Mouse (Mus musculus): ENCODE measurements around the gene Eng.

Eng gene

DNA sequence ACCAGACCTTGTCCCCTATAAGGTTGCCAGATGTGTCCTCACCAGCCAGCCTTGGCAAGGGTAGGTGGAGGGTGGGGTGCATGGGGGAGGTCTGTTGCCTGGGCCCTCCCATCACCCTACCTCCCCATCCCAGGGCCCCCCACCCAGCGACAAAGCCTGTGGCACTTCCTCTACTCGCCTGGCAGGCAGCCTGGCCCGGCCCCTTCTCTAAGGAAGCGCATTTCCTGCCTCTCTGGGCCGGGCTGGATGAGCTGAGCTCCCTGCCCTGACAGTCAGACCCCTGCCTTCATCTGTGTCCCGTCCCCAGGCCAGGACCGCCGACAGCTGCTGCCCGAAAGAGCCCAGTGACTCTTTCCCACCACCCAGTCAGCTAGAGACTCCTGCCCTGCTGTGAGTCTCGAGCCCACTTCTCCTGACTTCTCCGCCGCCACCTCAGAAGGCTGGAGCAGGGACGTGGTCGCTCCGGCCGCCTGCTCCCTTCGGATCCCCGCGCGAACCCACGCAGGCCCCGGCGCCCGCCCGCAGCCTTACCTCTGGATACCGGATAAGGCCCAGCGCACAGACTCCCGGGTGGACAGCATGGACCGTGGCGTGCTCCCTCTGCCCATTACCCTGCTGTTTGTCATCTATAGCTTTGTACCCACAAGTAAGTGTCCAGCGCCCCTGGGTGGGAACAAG, at the start of gene Eng:
TSS of gene Eng (plus strand) at position 217 of the 678 bp plus-strand sequence.
- DNase-seq (ENCODE audit: low spot score in 2 of 2), result no peak

DNA sequence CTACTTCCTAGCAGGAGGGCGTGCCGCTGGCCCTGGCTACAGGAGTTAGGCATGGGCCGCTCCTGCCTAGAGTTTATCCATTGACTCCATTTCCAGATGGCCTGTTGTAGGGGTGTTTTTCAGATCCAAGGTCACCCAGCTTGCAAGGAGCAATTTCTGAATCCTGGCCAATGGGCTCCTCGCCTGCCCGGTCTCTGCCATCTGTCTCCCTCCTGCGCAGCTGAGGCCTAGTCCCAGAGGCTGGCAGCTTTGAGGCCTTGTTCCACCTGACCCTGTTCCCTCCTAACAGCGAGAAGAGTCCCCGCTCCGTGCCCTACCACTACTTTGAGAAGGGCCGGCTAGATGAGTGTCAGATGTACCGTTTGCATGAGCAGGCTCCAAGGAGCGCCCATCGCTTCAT, 49.7 kb upstream of the Eng start:
- DNase-seq (ENCODE audit: low spot score in 2 of 2), result no peak

DNA sequence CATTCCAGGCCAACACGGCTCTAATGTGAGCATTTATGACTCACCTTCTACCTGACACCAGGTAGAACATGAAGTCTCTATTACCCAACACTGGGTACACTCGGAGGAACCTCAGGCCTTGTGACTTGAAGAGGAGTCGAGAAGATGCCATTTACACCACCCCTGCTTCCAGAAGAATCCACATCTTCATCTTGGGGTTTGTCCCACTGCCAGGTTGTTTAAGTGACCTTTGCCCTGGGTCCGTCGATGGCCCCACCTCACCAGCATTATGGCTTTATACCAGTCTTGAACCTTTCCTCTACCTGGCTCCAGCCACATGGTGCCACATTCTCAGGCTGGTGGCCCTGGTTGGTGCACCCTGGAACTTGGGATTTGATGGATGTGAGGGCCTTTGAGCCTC, 49.1 kb upstream of the Eng start:
- DNase-seq (ENCODE audit: low spot score in 2 of 2), result no peak

DNA sequence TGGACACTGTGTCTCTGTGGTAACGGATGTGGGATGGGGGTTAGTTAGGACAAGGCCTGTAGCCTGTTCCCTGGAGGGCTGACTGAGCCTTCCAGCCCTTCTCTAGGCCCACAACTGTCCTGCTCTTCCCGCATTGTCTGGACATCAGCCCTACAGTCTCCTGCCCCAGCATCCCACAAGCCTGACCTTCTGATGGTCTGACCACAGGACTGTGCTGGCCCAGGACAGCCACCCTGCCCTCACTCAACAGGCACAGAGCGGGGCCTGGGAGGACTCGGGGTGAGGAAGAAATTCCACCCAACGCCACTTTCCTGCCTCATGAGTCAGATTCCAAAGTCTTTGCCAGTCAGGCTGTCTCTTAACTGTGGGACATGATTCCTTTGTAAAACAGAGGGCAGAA, 48.7 kb upstream of the Eng start:
- no peak for DNase-seq (ENCODE audit: low spot score in 2 of 2)

DNA sequence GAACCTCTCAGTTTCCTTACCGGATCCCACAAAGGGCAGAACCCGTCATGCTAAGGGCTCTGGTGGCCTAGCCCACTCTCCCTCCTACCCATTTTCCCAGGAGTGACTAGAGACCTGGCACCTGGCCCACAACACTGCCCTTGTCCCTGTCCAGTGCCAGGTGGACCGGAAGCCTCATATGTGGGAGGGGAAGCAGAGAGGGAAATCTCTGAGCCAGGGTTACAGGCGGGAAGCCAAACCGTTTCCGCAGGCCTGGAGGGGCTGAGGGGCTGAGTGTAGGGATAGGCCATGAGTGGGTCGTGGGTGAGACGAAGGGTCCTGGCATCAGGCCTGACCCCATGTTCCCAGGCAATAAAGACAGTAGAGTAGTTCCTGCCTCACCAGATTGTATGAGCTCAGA, 47.9 kb upstream of the Eng start:
- DNase-seq (ENCODE audit: low spot score in 2 of 2), result no peak

DNA sequence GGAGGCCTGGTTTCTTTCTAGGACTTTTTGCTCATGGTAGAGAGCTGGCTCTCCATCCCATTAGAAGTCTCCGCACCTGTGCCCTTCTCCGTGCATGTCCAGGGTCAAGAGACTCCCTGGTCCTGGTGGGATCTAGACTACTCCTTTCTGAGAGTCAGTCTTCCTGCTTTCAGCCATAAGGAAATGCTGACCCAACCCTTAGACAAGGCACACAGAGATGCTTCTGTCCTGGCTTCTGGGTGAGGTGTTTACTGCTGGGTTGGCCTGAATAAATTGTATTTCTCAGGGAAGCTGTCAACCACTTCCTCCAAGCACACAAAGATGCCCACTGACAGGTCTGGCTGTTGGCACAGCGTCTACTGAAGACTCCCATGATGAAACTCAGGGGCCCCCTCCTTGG, 47.0 kb upstream of the Eng start, which contains the start of gene St6galnac6:
TSS of gene St6galnac6 (plus strand) at position 301 of the 400 bp plus-strand sequence.
- DNase-seq (ENCODE audit: low spot score in 2 of 2), result no peak

DNA sequence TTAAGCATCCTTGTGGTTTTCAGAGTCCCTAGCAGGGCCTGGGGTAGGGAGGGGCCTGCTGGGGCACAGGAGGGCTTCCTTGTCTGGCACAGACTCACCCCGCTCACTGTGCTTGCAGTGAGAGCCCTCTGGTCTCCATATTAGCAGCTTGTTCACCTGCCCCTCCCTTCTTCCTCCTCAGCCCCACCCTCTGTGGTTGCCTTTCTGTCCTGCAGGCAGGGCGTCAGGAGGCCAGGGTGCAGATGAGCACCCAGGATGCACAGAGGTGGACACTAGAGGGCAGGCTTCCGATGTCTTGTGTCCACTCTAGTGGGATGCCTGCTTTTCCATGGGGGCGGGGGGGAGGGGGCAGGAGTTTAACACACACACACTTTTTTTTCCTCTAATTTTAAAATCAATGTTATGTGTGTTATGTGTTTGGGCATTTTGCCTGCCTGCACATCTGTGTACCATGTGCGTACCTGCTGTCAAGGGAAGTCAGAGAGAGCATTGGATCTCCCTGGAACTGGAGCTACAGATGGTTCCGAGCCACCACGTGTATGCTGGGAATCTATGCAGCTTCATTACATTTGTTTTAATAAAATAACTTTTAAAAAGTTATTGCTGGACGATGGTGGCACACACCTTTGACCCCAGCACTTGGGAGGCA, 44.9 kb upstream of the Eng start:
- DNase-seq (ENCODE audit: low spot score in 2 of 2), result no peak

DNA sequence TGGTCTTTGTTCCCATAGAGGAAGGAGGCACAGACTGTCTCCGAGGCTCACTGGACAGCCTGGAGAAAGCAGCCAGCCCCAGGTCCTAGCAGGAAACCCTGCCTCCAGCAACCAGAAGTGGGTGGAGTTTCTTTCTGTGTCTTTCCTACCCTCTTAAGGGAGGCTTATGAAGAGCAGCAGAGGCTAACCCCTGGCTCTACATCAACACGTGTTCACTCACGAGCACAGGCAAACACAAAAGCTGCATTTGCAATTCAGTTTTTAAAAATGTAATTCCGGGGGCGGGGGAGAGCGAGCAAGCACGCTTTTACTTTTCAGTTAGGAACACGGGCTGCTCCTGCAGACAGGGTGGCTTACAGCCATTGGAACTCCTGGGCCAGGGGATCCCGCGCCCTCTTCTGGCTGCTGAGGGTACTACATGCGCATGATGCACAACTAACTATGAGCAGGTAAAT, 43.8 kb upstream of the Eng start:
- peak; percentile 87 to 95 for DNase-seq (ENCODE audit: low spot score in 2 of 2)

DNA sequence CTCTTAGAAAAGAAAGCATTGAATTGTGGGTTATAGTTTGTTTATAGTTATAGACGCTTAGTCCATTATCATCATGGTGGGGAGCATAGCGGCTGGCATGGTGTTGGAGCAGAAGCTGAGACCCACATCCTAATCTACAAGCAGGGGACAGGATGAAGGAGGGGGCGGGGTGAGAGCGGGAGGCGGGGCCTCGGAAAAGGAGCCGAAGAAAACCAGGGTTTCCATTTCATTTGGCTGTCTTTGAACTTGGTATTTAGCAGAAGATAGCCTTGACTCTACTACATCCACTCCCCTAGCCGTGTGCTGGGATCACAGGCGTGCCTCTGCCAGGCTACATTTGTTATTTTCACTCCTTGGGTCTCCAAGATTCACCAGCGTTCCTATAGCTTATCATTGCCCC, 41.8 kb upstream of the Eng start:
- DNase-seq (ENCODE audit: low spot score in 2 of 2), result no peak

DNA sequence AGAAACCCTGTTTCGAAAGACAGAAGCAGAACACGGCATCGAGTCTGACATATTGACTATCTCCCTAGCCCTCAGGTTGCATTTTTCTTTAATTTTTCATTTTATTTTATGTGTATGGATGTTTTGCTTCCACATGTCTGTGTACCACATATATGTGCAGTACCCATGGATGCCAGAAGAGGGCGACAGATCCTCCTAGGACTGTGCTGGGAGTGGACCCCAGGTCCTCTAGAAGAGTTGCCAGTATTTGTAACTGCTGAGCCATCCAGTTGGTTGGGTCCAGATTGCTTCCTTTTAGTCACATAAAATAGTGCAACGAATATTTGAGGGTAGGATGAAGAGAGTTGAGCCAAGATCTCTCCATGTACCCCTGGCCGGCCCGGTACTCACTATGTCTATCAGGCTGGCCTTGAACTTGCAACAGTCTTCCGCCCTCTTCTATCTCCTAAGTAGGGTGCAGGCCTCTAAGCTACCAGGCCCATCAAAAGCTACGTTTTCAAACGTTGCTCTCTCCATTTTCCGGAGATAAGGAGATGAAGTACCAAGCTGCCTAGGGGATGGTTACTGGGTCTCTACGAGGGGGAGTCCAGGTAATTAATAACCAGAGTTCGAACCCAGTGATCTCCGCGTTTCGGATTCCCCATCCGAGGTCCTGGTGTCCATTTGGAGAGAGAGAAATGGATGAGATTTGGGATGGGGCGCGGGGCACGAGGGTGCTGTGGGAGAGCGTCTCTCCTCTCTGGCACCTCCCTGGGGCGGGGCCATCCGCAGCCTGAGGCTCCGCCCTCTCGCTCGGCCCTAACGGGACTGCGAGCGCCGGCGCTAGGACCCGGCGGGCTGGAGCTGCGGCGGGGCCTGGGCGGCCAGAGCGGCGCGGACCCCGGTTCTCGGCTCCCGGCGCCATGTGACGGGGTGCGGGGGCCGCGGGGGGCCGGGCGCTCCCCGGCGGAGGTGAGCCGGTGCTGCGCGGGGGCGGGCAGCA, 39.9 kb upstream of the Eng start:
- no peak for DNase-seq (ENCODE audit: low spot score in 2 of 2)

DNA sequence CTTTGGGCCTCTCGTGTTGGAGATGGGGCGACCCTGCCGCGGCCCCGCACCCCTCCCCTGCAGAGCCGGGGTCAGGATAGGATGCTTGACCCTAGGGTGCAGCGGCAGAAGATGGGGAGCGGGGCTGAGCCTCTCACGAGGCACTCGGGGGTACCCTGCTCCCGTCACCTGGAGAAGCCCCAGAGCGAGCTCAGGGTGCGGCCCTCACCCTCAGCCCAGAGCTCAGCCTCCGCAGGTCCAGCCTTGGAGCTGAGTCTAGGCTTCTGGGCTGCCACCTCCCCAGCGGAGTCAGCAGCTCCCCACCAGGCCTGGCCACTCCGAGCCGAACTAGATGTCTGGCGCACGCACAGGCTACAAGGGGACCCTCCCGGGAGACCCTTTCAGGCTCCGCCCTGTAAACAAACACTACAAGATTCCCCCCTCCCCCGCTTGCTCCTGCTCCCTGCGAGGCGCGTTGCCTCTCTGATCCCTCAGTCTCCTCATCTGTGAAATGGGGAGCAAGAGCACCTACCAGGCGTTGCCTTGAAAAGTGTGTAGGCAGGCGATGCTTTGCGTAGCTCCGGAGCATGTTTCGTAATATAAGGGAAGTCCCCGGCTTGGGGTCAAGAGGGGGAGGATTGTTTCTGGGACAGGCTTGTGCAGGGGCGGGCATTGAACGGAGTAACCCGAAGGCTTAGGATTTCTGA, 39.0 kb upstream of the Eng start:
- no peak for DNase-seq (ENCODE audit: low spot score in 2 of 2)

DNA sequence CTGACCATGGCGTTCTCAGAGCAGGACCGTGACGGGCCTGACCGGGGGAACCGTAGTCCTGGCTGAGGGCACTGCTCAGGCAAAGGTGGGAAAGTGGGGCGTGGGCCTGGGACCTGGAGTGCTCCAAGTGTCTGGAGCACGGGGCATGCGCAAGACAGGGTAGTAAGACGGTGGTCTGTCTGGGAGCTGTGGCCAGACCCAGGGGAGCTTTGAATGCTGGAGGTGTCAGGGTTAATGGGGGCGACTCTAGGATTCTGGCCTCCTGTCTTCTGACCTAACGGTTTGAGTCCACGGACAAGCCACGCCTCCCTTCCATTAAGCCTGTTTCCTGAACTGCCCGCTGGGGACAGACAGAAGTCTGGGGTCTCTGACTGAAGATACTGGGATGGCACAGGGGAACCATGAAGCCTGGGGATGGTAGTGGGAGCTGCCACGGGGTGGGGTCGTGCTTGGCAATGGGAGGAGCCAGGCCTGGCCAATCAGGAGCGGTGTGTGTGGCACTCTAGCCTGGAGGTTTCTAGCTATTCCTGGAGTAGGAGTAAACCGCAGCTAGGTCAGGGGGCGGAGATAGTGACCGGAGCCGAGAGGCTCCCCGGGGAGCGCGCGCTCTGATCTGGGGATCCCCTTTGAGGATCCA, 38.1 kb upstream of the Eng start:
- no peak for DNase-seq (ENCODE audit: low spot score in 2 of 2)

DNA sequence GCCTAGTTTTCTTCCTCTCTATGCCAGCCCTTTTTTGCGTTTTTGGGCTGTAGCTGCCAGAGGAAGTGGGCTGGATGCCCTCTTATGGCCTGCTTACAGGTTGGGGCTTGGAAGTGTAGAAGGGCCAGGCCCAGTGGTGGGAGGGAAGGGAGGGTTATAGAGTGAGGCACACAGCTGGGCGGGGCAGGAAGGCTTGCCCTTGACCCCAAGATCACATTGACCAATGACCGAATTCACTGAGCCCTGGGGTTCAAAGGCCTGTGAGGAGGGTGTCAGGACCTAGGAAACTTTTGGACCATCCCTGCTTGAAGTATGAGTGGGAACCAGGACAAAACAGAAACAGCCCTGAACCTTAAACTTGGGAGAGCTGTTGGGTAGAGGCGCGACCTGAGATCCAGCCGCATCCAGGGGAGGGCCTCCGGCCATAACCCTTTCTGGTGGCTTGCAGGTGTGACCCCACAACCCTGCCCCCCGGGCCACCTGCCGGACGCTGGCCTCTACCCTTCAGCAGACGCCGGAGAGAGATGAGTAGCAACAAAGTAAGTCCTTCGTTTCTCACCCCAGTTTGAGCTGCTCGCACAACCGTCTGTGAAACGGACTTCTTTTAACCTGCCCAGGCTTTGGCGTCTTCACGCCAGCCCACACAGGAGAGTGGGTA, 37.5 kb upstream of the Eng start:
- no peak for DNase-seq (ENCODE audit: low spot score in 2 of 2)

DNA sequence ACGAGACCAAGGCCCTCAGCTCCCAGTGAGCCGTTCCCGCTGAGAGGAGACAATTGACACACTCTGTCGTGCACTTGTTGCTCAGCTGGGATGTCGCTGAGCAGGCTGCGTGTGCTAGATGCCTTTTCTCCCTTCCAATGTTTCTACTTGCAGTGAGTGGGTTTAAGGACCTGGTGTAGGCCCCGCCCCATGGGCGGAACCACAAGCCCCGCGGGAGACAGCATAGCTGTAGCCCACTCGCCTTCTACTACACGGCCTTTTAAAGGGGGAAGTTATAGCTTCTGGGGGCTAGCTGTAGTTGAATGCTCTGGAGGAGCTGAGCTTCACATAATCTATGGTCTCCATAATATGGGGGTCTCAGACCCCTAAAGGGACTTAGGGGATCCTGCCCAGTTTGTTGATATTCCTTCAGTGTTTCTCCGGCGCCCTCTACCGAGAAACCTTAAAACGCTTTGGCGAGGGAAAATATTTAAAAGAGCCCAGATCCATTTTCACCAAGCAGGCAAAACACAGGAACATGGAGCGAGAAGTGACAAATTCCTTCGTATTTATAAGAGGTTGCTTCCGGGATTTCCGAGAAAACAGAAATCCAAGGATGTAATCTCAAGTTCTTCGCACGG, 35.7 kb upstream of the Eng start:
- no peak for DNase-seq (ENCODE audit: low spot score in 2 of 2)

DNA sequence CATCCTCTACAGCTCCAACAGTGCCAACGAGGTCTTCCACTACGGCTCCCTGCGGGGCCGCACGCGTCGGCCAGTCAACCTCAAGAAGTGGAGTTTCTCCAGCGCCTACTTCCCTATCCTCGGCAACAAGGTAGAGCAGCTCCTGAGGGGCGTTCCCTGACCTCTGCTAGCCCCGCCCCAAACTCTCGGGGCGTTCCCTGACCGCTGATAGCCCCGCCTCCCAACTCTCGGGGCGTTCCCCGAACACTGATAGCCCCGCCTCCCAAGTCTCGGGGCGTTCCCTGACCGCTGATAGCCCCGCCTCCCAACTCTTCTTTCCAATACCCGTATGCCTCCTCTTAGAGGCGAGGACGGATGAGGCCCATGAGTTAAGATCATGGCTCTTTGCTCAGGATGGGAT, 34.1 kb upstream of the Eng start:
- DNase-seq (ENCODE audit: low spot score in 2 of 2), result no peak

DNA sequence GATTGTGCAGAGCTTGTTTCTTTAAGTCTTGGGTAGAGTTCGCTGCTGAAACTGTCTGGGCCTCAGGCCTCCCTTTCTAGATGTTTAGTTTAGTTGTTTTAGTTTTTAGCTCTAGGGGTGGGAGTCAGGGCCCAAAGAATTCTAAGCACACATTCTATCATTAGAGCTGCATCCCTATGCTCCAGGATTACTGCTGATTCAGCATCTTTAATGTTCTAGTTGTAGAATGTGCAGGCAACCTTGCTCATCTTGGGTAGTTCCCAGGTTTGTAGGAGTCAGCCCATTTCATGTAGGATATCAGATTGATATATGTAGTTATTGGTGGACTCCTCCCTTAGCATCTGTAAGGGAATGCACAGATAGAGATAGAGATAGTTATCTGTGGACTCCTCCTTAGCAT, 29.3 kb upstream of the Eng start:
- no peak for DNase-seq (ENCODE audit: low spot score in 2 of 2)

DNA sequence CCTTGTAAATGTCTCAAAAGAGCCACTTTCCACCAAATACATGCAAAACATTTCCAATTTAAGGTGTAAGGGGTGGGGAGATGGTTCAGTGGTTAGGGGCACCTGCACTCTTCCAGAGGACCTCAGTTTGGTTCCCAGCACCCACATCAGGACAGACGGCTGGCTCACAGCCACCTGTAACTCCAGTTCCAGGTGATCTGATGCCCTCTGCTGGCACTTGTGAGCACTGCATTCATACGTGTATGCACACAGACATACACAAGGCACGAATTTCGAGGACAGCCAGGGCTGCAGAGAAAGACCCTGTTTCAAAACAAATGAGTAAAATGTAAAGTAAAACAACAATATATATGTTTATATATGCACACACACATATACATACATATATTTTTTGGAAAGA, 28.8 kb upstream of the Eng start:
- no peak for DNase-seq (ENCODE audit: low spot score in 2 of 2)

DNA sequence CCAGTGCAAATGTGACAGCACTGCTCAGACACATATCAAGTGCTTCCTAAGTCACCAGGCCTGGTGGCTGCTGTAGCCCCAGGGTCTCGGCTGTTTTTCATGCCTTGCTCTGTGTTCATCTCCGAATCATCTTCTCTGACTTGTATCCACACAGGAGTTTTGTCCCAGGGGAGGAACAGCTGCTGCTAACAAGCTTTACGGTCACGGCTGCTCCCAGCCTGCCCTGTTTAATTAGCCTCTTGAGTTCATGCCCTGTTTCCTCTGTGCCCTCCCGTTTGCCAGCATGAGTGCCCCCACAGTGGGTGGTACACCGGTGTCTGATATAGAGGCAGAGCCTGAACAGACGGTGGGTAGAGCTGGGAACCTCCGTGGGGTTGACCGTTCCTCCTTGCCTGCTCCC, 28.3 kb upstream of the Eng start:
- DNase-seq (ENCODE audit: low spot score in 2 of 2), result no peak

DNA sequence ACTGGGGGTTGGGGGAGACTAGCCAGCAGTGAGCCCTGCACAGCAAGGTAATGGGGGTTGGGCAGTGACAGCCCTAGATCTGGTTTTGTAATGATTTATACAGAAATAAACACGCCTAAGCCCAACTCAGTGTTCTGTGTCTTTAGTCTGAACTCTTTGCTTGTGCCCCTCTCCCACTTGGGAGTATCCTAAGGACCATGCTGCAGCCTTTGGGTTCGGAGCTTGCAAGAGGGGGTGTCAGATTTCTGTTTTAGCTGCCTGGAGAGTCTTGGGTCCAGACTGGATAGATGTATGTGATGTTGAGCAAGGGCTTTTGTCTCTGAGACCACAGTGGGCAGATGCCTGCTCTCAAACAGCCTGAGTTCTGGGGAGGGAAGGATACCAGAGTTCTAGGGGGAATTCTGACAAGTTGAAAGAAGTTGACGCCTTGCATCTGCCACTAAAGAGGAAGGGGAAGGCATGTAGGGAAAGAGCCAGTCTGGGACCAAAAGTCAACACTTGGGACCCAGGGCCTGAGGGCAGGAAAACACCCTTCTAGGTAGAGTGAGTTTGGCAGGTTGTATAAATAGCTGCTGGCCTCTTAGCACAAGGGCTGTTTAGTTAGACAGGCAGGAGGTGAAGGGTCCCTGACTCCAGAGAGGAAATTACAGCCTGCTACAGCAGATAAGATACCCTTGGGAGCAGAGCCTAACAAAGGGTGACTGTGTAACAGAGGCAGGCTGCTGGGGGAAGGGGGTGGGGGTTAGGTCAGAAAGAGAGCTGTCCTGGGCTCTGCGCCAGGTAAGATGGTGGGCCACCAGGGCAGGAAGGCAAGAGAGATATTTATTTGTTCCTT, 25.5 kb upstream of the Eng start:
- DNase-seq (ENCODE audit: low spot score in 2 of 2), result no peak

DNA sequence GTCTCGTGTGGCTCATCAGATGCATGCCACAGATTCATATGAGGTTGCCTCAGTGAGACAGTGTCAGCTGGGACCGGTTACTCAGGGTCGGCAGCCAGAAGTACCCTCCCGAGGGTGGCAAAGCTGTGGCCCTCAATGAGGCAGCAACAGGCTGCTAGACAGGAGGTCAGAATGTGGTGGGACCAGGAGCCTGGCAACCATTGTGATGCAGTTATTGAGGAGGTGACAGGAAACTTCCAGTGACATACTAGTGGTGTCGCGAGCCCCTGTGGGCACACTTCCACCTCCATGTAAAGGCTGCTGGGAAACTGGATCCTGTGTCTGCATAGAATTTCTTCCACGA, 24.9 kb upstream of the Eng start, which contains the start of gene Ak1:
TSS of gene Ak1 (plus strand) at position 242 of the 343 bp plus-strand sequence.
- no peak for DNase-seq (ENCODE audit: low spot score in 2 of 2)
